Mouse (Mus musculus): ENCODE results near the gene Siah2.

GRCm38 (mm10) chr3:58724815-58725214, 32.6 kb upstream of the Siah2 start:
- TF ChIP-seq CTCF (IDR thresholded peaks at IDR 0.05; ENCODE audit: borderline replicate concordance, insufficient read depth, low read depth, low read length) (no peak), POLR2A (IDR thresholded peaks at IDR 0.05; ENCODE audit: borderline replicate concordance, insufficient read depth, low read length) (no peak)
